Mouse (Mus musculus): ENCODE measurements at regions not wholly inside any gene's neighbourhood (a gene's known extent, or its start where the extent isn't known, plus 50 kb on each side); places are given as distances from the start of the nearest gene placed in this dataset.

DNA sequence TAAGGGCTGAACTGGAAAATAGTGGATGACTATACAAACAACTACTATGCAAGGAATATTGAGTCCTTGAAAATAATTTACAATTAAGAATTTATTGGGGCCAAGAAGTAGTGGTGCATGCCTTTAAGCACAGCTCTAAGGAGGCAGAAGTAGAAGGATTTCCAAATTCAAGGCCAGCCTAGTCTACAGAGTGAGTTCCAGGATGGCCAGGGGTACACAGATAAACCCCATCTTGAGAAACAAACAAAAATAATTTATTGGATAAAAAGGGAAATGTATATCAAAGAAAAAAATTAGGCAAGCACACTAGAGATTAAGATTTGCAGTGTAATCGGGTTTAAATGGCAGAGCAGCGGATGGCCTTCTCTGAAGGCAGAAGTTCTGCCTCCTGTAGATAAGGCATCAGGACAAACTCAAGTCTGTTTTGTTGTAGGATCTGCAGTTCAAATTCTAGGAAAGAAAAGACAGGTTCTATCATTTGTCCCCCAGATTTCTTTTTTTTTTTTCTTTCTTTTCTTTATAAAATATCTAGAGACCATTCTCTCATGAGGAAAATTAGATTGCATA lies 110.7 kb upstream of the Man2a1 start:
- Histone ChIP-seq H3K9ac (replicated peaks; ENCODE audit: low read depth, low read length) (no peak overlapping the region), H3K27ac (ENCODE audit: low read length) (no peak overlapping the region), H3K4me1 (replicated peaks; ENCODE audit: control insufficient read depth, insufficient read depth, low read length) (no peaks in the 10 kb centered on the region), H3K4me3 (replicated peaks; ENCODE audit: low read length) (no peak overlapping the region), H3K36me3 (ENCODE audit: control insufficient read depth, insufficient read depth) (no peaks in the 10 kb centered on the region), H3K9me3 (ENCODE audit: control insufficient read depth, low read length) (no peaks in the 10 kb centered on the region), H3K27me3 (replicated peaks; ENCODE audit: control insufficient read depth, insufficient read depth, low read length) (no peaks in the 10 kb centered on the region), H3K4me2 (ENCODE audit: low read length) (no peak overlapping the region)
- no peak for ATAC-seq
- WGBS = 89% methylated on average over 2 of the region's 2 CpGs

GRCm38 (mm10) chr17:64490664-64491063 lies 109.9 kb upstream of the Man2a1 start:
- H3K36me3 ChIP-seq (ENCODE audit: control insufficient read depth, insufficient read depth) = no peaks in the 10 kb centered on the region
- no peaks in the 10 kb centered on the region for H3K4me1 ChIP-seq (replicated peaks; ENCODE audit: control insufficient read depth, insufficient read depth, low read length)
- H3K27ac ChIP-seq (ENCODE audit: low read length) = no peak overlapping the region
- WGBS = 33% methylated on average over 7 of the region's 7 CpGs
- H3K9me3 ChIP-seq (ENCODE audit: control insufficient read depth, low read length) = no peaks in the 10 kb centered on the region
- H3K4me3 ChIP-seq (replicated peaks; ENCODE audit: low read length) = no peak overlapping the region
- no peak overlapping the region for H3K9ac ChIP-seq (replicated peaks; ENCODE audit: low read depth, low read length)
- H3K4me2 ChIP-seq (ENCODE audit: low read length) = no peak overlapping the region
- H3K27me3 ChIP-seq (replicated peaks; ENCODE audit: control insufficient read depth, insufficient read depth, low read length) = no peaks in the 10 kb centered on the region
- ATAC-seq = peak; percentile 88

- WGBS = 67% methylated on average over 9 of the region's 10 CpGs
- H3K4me3 ChIP-seq (replicated peaks; ENCODE audit: low read length) = no peak overlapping the region
- no peak for ATAC-seq
- H3K27ac ChIP-seq (ENCODE audit: low read length) = no peak overlapping the region
- H3K4me2 ChIP-seq (ENCODE audit: low read length) = no peak overlapping the region
- H3K9me3 ChIP-seq (ENCODE audit: control insufficient read depth, low read length) = no peaks in the 10 kb centered on the region
- no peak overlapping the region for H3K9ac ChIP-seq (replicated peaks; ENCODE audit: low read depth, low read length)
- H3K4me1 ChIP-seq (replicated peaks; ENCODE audit: control insufficient read depth, insufficient read depth, low read length) = no peaks in the 10 kb centered on the region
- H3K36me3 ChIP-seq (ENCODE audit: control insufficient read depth, insufficient read depth) = no peaks in the 10 kb centered on the region
- H3K27me3 ChIP-seq (replicated peaks; ENCODE audit: control insufficient read depth, insufficient read depth, low read length) = no peaks in the 10 kb centered on the region
Observed at GRCm38 (mm10) chr17:64491922-64492353, 108.6 kb upstream of the Man2a1 start.

DNA sequence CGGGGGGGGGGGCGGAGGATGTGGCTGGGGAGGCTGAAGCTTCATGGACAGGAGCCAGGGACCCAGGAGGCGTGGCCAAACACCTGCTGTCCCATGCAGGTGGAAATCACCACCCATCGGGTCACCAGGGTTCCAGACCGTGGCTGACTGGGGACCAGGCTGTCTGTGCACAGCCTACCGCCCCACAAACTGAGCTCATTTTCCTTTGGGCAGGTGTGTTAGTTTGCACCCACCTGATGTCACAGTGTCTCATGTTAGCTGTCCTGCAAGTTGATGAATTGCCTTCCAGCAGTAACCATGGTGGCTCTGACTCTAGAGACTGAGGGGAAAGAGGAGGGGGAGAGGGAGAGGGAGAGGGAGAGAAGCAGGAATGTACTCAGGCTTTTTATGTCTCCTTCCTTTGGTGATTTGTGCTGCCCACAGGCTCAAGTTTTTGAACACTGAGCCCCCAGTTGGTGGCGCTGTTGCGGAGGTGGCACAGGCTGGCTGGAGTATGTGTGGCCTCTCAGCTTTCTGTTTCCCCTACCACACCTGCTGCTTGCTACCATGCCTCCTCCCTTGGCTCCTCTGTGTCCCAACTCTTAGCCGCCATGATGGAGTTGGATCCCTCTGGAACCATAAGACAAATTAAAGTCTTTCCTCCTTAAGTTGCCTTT lies 107.8 kb upstream of the Man2a1 start:
- Histone ChIP-seq H3K9ac (replicated peaks; ENCODE audit: low read depth, low read length) (no peak overlapping the region), H3K9me3 (ENCODE audit: control insufficient read depth, low read length) (no peaks in the 10 kb centered on the region), H3K4me1 (replicated peaks; ENCODE audit: control insufficient read depth, insufficient read depth, low read length) (no peaks in the 10 kb centered on the region), H3K27ac (ENCODE audit: low read length) (no peak overlapping the region), H3K36me3 (ENCODE audit: control insufficient read depth, insufficient read depth) (no peaks in the 10 kb centered on the region), H3K4me3 (replicated peaks; ENCODE audit: low read length) (no peak overlapping the region), H3K27me3 (replicated peaks; ENCODE audit: control insufficient read depth, insufficient read depth, low read length) (no peaks in the 10 kb centered on the region), H3K4me2 (ENCODE audit: low read length) (no peak overlapping the region)
- 60% methylated on average over 8 of the region's 9 CpGs for WGBS
- no peak for ATAC-seq

- Histone ChIP-seq H3K4me1 (replicated peaks; ENCODE audit: control insufficient read depth, insufficient read depth, low read length) (no peaks in the 10 kb centered on the region), H3K9me3 (ENCODE audit: control insufficient read depth, low read length) (no peaks in the 10 kb centered on the region), H3K27me3 (replicated peaks; ENCODE audit: control insufficient read depth, insufficient read depth, low read length) (no peaks in the 10 kb centered on the region), H3K36me3 (ENCODE audit: control insufficient read depth, insufficient read depth) (no peaks in the 10 kb centered on the region), H3K4me3 (replicated peaks; ENCODE audit: low read length) (no peak overlapping the region), H3K4me2 (ENCODE audit: low read length) (no peak overlapping the region), H3K9ac (replicated peaks; ENCODE audit: low read depth, low read length) (no peak overlapping the region), H3K27ac (ENCODE audit: low read length) (no peak overlapping the region)
- 0 out of 2 replicates have a peak, but pooled peaks have one; percentile 20 for ATAC-seq
- 61% methylated on average over 15 of the region's 15 CpGs for WGBS
Observed at GRCm38 (mm10) chr17:64499281-64499997, 101.1 kb upstream of the Man2a1 start.

DNA sequence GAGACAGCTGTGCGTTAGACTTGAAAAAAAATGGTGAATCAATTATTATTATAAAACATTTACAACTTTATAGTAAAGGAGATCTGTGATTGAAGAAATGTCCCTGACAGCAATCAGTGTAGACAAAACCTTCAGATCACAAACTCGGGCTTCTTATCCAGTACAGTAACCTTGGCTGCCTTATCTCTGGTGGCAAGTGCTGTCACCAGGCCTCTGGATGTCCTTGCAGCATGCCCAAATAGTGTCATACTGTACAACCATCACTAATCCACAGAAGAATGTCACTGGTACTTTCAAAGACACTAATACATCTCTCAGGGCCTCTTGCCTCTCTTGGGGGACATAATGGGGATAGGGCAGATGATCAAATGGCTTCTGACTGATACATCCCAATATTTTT lies 98.2 kb upstream of the Man2a1 start:
- Histone ChIP-seq H3K9ac (replicated peaks; ENCODE audit: low read depth, low read length) (no peak overlapping the region), H3K4me3 (replicated peaks; ENCODE audit: low read length) (no peak overlapping the region), H3K4me2 (ENCODE audit: low read length) (no peak overlapping the region), H3K4me1 (replicated peaks; ENCODE audit: control insufficient read depth, insufficient read depth, low read length) (no peaks in the 10 kb centered on the region), H3K36me3 (ENCODE audit: control insufficient read depth, insufficient read depth) (no peaks in the 10 kb centered on the region), H3K27me3 (replicated peaks; ENCODE audit: control insufficient read depth, insufficient read depth, low read length) (no peaks in the 10 kb centered on the region), H3K27ac (ENCODE audit: low read length) (no peak overlapping the region), H3K9me3 (ENCODE audit: control insufficient read depth, low read length) (no peaks in the 10 kb centered on the region)
- no peak for ATAC-seq
- 85% methylated on average over 2 of the region's 2 CpGs for WGBS

DNA sequence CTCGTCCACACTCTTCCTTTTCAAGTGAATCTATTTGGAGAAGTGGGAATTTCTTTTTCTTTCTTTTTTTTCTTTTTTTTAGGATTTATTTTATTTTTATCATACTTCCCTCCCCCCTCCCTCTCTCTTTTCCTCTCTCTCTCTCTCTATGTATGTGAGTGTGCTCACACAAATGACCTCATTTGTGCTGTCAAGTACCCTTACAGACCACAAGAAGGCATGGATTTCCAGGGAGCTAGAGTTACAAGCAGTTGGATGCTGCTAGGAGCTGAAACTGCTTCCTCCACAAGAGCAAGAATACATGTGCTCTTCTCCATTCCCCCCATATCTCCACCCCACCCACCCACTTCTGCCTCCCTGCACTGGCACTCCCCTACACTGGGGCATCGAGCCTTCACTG lies 94.6 kb upstream of the Man2a1 start:
- Histone ChIP-seq H3K9ac (replicated peaks; ENCODE audit: low read depth, low read length) (no peak overlapping the region), H3K9me3 (ENCODE audit: control insufficient read depth, low read length) (no peaks in the 10 kb centered on the region), H3K4me1 (replicated peaks; ENCODE audit: control insufficient read depth, insufficient read depth, low read length) (no peaks in the 10 kb centered on the region), H3K27ac (ENCODE audit: low read length) (no peak overlapping the region), H3K27me3 (replicated peaks; ENCODE audit: control insufficient read depth, insufficient read depth, low read length) (no peaks in the 10 kb centered on the region), H3K4me3 (replicated peaks; ENCODE audit: low read length) (no peak overlapping the region), H3K4me2 (ENCODE audit: low read length) (no peak overlapping the region), H3K36me3 (ENCODE audit: control insufficient read depth, insufficient read depth) (no peaks in the 10 kb centered on the region)
- ATAC-seq = no peak
- WGBS = 79% methylated on average over 2 of the region's 2 CpGs

DNA sequence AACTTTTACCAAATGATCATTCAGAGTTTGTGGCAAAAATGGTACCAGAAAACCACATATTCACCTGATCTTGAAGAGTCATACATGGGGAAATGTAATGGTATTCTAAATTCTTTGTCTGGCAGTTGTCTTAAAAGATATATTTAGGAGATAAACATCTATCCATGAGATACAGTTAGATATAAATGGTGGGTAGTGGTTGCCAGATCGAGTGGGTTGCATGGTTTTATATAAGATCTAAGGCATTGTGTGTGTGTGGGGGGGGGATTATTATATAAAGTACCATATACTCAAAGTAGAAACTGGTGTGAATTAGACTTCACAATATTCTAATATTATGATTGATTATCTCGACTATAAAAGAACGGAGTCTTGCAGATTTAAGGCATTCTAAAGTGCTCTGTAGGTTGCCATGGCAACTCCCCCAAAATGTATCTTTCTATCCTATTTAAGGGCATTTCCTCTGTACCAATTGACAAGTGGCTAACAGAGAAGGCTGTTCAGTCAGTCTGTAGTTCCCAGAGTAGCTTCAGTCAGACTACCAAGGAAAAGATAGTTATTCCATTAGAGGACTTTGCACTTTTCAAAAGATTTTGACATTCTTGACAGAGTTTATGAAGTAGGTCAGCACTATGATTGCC lies 89.3 kb upstream of the Man2a1 start:
- no peaks in the 10 kb centered on the region for H3K36me3 ChIP-seq (ENCODE audit: control insufficient read depth, insufficient read depth)
- no peak overlapping the region for H3K4me2 ChIP-seq (ENCODE audit: low read length)
- H3K9ac ChIP-seq (replicated peaks; ENCODE audit: low read depth, low read length) = no peak overlapping the region
- no peaks in the 10 kb centered on the region for H3K4me1 ChIP-seq (replicated peaks; ENCODE audit: control insufficient read depth, insufficient read depth, low read length)
- WGBS = 68% methylated on average over 3 of the region's 3 CpGs
- ATAC-seq = no peak
- no peaks in the 10 kb centered on the region for H3K9me3 ChIP-seq (ENCODE audit: control insufficient read depth, low read length)
- no peaks in the 10 kb centered on the region for H3K27me3 ChIP-seq (replicated peaks; ENCODE audit: control insufficient read depth, insufficient read depth, low read length)
- H3K4me3 ChIP-seq (replicated peaks; ENCODE audit: low read length) = no peak overlapping the region
- no peak overlapping the region for H3K27ac ChIP-seq (ENCODE audit: low read length)

DNA sequence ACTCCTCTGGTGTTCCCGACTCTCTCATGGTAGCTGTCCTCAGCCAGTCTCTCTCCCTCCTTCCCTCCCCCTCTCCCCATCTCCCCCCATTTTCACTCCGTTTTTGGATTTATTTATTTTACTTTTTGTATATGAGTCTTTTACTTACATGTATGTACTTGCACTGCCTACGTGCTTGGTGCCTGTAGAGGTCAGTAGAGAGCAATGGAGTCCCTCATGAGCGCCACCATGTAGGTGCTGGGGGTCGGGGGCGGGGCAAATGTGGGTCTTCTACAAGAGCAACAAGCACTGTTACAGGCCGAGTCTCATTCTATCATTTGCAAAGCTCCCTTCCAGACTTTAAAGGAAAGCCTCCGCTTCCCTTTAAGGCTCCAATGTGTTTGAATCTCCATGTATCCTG lies 78.3 kb upstream of the Man2a1 start:
- WGBS = 82% methylated on average over 8 of the region's 8 CpGs
- H3K9ac ChIP-seq (replicated peaks; ENCODE audit: low read depth, low read length) = no peak overlapping the region
- ATAC-seq = no peak
- H3K27ac ChIP-seq (ENCODE audit: low read length) = no peak overlapping the region
- no peaks in the 10 kb centered on the region for H3K9me3 ChIP-seq (ENCODE audit: control insufficient read depth, low read length)
- no peaks in the 10 kb centered on the region for H3K36me3 ChIP-seq (ENCODE audit: control insufficient read depth, insufficient read depth)
- H3K4me1 ChIP-seq (replicated peaks; ENCODE audit: control insufficient read depth, insufficient read depth, low read length) = no peaks in the 10 kb centered on the region
- no peak overlapping the region for H3K4me3 ChIP-seq (replicated peaks; ENCODE audit: low read length)
- no peak overlapping the region for H3K4me2 ChIP-seq (ENCODE audit: low read length)
- no peaks in the 10 kb centered on the region for H3K27me3 ChIP-seq (replicated peaks; ENCODE audit: control insufficient read depth, insufficient read depth, low read length)
